Mouse (Mus musculus) forebrain, embryonic 12.5 days (tissue): ENCODE results near the gene Otud1. TPM values are rescaled to one million over a fixed set of nuclear protein-coding genes. Genes with fewer than 3 reads are reported as not detected.

Experiments used
- ATAC-seq: fragments of 200-750 bp; cut with Nextera tagmentation; 2 replicates; pipeline ENCODE4 v1.8.0; 2017; ENCODE audit warnings: moderate TSS enrichment; ENCODE audit not compliant: low FRiP score
- H3K27ac ChIP-seq: fragments of 300-500 bp; sonication (generic); 2 replicates; pipeline ENCODE4 v1.5.1; 2016; ENCODE audit warnings: mild to moderate bottlenecking
- H3K27me3 ChIP-seq: fragments of 300-500 bp; sonication (generic); 2 replicates; pipeline ENCODE4 v1.6.1; 2016; ENCODE audit warnings: mild to moderate bottlenecking
- H3K36me3 ChIP-seq: fragments of 300-500 bp; sonication (generic); replicated peaks from 2 replicates; pipeline ENCODE4 v1.6.1; 2016; ENCODE audit warnings: mild to moderate bottlenecking
- H3K4me1 ChIP-seq: fragments of 300-500 bp; sonication (generic); 2 replicates; pipeline ENCODE4 v1.6.1; 2016
- H3K4me2 ChIP-seq: fragments of 300-500 bp; sonication (generic); 2 replicates; pipeline ENCODE4 v1.6.1; 2016; ENCODE audit warnings: mild to moderate bottlenecking, moderate library complexity
- H3K4me3 ChIP-seq: fragments of 300-500 bp; sonication (generic); replicated peaks from 2 replicates; pipeline ENCODE4 v1.5.1; 2016; ENCODE audit warnings: mild to moderate bottlenecking
- H3K9ac ChIP-seq: fragments of 300-500 bp; sonication (generic); 2 replicates; pipeline ENCODE4 v1.6.1; 2016; ENCODE audit warnings: mild to moderate bottlenecking
- H3K9me3 ChIP-seq: fragments of 300-500 bp; sonication (generic); 2 replicates; pipeline ENCODE4 v1.6.1; 2016
- WGBS: fragments of 180-500 bp; shearing (Covaris S2); methylation state at CpG from one replicate; pipeline ENCODE4 v1.1.7; 2016; 5-methylcytosine and 5-hydroxymethylcytosine counted together
- polyA plus RNA-seq: library from polyadenylated mRNA; unstranded; fragments of >200 nt; fragmentation: Nextera tagmentation; extraction: Ambion mirVana; gene quantifications from 2 replicates; pipeline ENCODE4 v1.2.1, GENCODE M21; 2016

The Otud1 gene
- polyA plus RNA-seq, 1 experiment from 2014 or later: 1.2 TPM

GRCm38 (mm10) chr2:19690094-19690493, 32.5 kb downstream of the Otud1 start:
- 86% methylated on average over 14 of the region's 14 CpGs for WGBS
- no peak for ATAC-seq
- no peak overlapping the region for H3K4me3 ChIP-seq
- no peak overlapping the region for H3K4me2 ChIP-seq
- H3K4me1 ChIP-seq: no peaks in the 10 kb centered on the region
- H3K27me3 ChIP-seq: no peaks in the 10 kb centered on the region
- no peaks in the 10 kb centered on the region for H3K9me3 ChIP-seq
- no peaks in the 10 kb centered on the region for H3K36me3 ChIP-seq
- H3K9ac ChIP-seq: no peak overlapping the region
- H3K27ac ChIP-seq: no peak overlapping the region

- ATAC-seq: no peak
- H3K9ac ChIP-seq: no peak overlapping the region
- no peaks in the 10 kb centered on the region for H3K4me1 ChIP-seq
- no peak overlapping the region for H3K4me3 ChIP-seq
- H3K27me3 ChIP-seq: no peaks in the 10 kb centered on the region
- no peaks in the 10 kb centered on the region for H3K36me3 ChIP-seq
- 93% methylated on average over 4 of the region's 4 CpGs for WGBS
- H3K27ac ChIP-seq: no peak overlapping the region
- H3K9me3 ChIP-seq: no peaks in the 10 kb centered on the region
- H3K4me2 ChIP-seq: no peak overlapping the region
These were observed 42.2 kb downstream of the Otud1 start for GRCm38 (mm10) chr2:19699573-19700295.

DNA sequence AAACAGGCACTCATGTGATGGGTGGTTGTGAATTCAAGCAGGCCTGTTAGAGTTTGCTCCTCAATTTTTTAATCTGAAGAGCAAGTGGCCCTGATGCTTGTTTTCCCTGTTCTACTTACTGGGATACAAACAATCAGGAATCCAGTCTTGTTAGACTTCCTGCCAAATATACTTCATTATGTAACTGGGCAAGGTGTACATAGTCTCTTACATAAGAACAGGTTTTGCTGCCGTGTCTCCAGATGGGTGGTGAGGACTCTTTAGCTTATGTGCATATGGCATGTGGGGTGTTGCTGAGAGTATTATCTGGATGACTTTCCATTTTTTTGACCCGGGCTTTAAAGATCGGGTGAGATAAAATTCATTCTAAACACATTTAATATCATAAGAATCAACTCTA, 43.8 kb downstream of the Otud1 start:
- WGBS: 93% methylated on average over 3 of the region's 3 CpGs
- H3K9ac ChIP-seq: no peak overlapping the region
- H3K36me3 ChIP-seq: no peaks in the 10 kb centered on the region
- no peaks in the 10 kb centered on the region for H3K4me1 ChIP-seq
- ATAC-seq: no peak
- H3K4me2 ChIP-seq: no peak overlapping the region
- no peak overlapping the region for H3K4me3 ChIP-seq
- no peaks in the 10 kb centered on the region for H3K9me3 ChIP-seq
- H3K27me3 ChIP-seq: no peaks in the 10 kb centered on the region
- H3K27ac ChIP-seq: no peak overlapping the region

DNA sequence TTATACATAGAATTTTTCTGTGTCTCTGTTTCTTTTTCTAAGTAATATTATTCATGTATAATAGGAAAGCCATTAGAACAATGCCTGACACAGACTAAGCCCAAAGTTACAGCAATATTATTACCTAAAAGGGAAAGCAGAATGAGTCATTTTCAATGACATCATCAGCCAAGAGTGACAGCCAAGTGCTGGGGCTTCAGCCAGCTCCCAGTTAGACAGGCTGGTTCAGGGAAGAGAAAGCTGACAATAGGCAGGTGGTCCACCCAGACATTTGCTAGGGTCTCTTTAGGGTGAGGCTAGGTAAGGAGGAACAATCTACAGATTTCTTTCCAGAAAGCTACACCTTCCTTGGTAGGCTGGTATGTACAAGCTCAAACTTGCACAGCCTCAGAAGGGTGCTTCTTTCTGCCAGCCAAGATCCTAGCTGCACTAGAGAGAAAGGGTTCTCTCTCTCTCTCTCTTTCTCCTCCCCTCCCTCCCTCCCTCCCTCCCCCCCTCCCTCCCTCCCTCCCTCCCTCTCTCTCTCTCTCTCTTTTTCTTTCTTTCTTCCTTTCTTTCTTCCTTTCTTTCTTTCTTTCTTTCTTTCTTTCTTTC, 45.6 kb downstream of the Otud1 start:
- no peaks in the 10 kb centered on the region for H3K27me3 ChIP-seq
- no peaks in the 10 kb centered on the region for H3K4me1 ChIP-seq
- no peak overlapping the region for H3K27ac ChIP-seq
- H3K4me2 ChIP-seq: no peak overlapping the region
- H3K36me3 ChIP-seq: no peaks in the 10 kb centered on the region
- no peak overlapping the region for H3K9ac ChIP-seq
- no peaks in the 10 kb centered on the region for H3K9me3 ChIP-seq
- ATAC-seq: no peak
- H3K4me3 ChIP-seq: no peak overlapping the region

DNA sequence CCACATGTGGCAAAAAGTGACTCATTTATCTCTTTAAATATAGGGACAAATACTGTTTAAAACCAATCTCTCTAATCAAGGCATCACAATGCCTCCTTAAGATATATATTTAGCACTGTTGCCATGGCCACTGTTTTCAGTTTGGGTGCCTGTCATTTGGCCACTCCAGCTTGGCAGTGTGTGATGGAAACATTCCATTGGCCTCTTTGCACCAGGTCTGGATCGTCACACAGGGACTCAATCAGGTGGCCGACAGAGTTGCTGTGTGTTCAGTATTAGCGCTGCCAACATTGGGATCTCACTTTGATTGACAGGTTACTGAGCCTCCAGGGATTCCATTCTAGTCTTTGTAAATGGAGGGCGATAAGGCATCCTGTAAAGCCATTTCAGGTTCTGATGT, 46.1 kb downstream of the Otud1 start:
- Histone ChIP-seq H3K4me1 (no peaks in the 10 kb centered on the region), H3K4me2 (no peak overlapping the region), H3K9me3 (no peaks in the 10 kb centered on the region), H3K27ac (no peak overlapping the region), H3K9ac (no peak overlapping the region), H3K27me3 (no peaks in the 10 kb centered on the region), H3K36me3 (no peaks in the 10 kb centered on the region), H3K4me3 (no peak overlapping the region)
- WGBS: 59% methylated on average over 4 of the region's 4 CpGs
- no peak for ATAC-seq

- ATAC-seq: no peak
- no peaks in the 10 kb centered on the region for H3K27me3 ChIP-seq
- H3K9ac ChIP-seq: no peak overlapping the region
- H3K27ac ChIP-seq: no peak overlapping the region
- no peaks in the 10 kb centered on the region for H3K36me3 ChIP-seq
- H3K4me1 ChIP-seq: no peaks in the 10 kb centered on the region
- no peaks in the 10 kb centered on the region for H3K9me3 ChIP-seq
- H3K4me3 ChIP-seq: no peak overlapping the region
- no peak overlapping the region for H3K4me2 ChIP-seq
These were observed 46.7 kb downstream of the Otud1 start for GRCm38 (mm10) chr2:19704272-19704671.

DNA sequence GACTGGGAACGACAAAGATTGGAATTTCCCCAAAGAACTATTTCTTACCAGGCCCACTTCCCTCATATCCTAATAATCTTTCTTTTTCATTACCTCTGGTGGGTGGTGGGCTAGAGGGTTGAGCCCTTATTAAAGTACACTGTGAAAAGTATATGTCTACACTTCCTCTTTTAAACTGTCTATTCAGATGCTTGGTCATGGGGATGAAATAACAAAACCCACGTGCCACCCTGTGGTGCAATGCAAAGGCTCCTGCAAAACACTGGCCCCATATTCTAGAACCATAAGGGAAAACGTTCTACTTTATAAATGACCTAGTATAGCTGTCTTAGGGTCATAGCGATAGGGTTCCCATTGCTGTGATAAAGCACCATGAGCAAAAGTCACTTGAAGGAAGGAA, 49.3 kb downstream of the Otud1 start:
- no peaks in the 10 kb centered on the region for H3K36me3 ChIP-seq
- no peak overlapping the region for H3K27ac ChIP-seq
- H3K4me2 ChIP-seq: no peak overlapping the region
- ATAC-seq: no peak
- no peak overlapping the region for H3K4me3 ChIP-seq
- H3K27me3 ChIP-seq: no peaks in the 10 kb centered on the region
- no peaks in the 10 kb centered on the region for H3K9me3 ChIP-seq
- H3K4me1 ChIP-seq: no peaks in the 10 kb centered on the region
- 91% methylated on average over 4 of the region's 4 CpGs for WGBS
- H3K9ac ChIP-seq: no peak overlapping the region

Other genes with a start within 250 kb of the Otud1 start
- gene Ptf1a, start 212.1 kb upstream of the Otud1 start, polyA plus RNA-seq: 0.51 and 0.78 TPM in 2 replicates
- gene 4921504E06Rik, start 103.8 kb upstream of the Otud1 start, polyA plus RNA-seq: not detected in 2 replicates